Mouse (Mus musculus): ENCODE results near the gene Cxcr2.

DNA sequence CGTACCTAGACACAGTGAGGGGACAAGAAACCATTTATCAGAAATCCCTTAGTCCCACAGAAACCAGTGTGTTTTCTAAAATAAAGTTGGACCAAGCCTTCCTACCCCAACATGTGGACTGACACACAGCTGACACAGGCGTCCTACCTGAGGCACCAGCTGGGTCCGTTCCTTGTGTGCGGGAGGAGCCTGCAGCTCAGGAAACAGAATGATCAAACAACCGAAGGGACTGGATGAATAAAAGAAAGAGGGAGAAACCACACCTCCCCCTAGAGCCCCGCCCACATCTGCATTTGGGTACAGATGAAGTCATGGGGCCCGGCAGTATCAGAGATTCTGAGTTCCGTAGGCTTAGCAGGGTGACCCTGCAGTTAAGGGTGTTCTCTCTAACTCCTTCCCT, 40.7 kb downstream of the Cxcr2 start, which contains the start of gene Cxcr1:
- no peak for TF ChIP-seq POLR2A (IDR thresholded peaks at IDR 0.05; ENCODE audit: low read depth, low read length)
- no peak for TF ChIP-seq CTCF (IDR thresholded peaks at IDR 0.05; ENCODE audit: extremely low read depth, insufficient read depth, insufficient read length, insufficient replicate concordance)

All from spleen, adult 2 months (tissue).